Mouse (Mus musculus): ENCODE data around the gene Efemp2.

Gene Efemp2

DNA sequence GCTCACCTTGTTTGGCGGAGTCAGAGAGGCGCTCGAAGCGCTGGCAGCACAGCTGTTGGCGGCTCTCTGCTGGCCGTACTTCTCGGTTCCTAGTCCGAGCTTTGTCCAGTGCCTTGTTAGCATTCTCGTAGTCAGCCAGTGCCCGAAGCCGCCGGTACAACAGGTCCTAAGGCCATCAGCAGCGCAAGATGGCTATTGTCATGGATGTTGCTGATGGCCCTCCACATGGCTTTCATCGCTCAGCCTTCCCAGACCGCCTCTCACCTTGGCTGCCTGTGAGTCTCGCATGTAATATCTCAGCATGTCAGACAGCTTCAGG is 22.3 kb downstream of the Efemp2 start:
- no peak for DNase-seq (ENCODE audit: low spot score in 2 of 2)

DNA sequence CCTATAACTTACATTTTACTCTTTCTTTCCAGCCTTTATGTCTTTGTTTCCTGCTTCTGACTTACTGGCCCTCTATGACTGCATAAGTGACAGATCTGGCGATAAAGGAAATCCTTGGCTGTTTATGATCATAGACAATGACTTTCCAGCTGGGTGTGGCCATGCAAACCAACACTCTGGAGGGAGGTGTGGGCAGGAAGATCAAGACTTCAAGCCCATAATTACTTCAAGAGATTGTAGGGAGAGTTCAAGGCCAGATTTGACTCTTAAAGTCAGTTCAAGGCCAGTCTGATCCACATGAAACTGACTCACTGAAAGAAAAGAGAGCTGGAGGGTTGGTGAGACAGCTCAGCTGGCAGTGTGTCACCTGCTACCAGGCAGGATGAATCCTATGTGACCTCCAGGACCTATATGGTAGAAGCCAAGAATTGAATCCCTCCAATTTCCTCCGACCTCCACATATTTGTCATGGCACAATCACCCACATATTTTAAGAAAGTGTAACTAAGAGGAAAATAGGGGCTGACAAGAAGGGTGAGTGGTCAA is 26.6 kb downstream of the Efemp2 start:
- DNase-seq (ENCODE audit: low spot score in 2 of 2): no peak

DNA sequence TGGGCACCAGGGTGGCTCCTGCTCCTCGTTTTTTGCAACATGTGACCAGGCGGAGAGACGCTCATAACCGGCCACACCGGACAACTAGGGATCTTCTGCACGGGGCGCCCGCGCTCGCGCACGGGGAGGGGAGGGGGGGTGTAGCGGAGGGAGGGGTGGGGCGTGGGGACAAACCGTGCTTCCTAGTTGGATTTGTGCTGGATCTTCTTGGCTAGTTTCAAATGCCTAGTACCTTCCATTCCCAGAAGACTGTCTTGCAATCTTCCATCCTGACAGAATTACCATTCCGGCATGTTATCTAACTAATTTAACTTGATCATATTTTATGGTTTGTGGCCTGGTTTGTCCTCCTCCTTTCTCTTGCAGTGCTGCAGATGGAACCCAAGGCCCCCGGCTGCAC is 29.9 kb downstream of the Efemp2 start, which contains the start of gene 1700020D05Rik:
Gene 1700020D05Rik, minus strand, starts transcription at position 101 of the 400 bp plus-strand sequence.
- no peak for DNase-seq (ENCODE audit: low spot score in 2 of 2)

DNA sequence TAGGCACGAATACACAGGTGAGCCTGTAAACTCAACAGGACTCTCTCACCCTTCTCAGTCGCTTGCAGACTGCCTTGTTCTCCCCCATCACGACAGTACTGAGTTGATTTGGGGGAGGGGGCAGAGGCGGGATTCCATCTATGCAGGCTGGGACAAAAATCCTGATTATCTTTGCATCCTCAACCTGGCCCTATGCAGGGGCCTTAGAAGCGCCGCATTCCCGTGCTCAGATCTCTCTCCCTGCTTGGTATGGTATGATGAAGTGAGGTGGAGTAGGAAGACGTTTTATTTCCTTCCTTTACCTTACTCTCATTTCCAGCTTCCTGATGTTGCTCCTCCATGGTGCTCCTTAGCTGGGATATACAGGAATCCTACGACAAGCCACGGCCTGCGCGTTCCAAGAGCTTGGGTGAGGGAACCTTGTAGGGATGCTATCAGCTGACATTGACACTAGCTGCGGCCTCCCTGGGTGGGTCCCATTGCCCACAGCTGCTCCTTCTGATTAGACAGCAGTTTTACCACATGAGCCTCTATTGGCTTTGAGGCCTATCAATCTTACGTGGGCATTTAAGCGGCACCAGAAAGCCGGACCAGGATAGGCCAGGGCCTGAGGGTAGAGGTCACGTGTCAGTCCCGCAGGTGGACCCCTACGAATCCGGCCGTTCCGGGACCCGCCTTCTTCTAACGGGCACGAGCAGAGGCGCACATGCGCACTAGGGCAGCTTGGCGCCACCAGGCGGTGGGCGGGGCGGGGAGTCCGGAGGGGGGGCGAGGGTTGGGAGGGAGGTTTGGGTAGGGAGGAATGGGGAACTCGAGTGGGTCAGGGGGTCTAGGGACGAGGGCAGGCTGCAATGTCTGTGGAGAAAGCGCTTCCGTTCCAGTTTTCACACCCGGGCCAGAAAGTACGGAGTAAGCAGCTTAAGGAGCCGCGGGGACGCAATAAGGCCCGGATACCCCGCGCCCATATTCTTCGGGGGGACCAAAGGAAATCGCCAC is 36.6 kb downstream of the Efemp2 start, which contains the start of gene Snx32:
Gene Snx32, minus strand, starts transcription at position 508 of the 996 bp plus-strand sequence.
- DNase-seq (ENCODE audit: low spot score in 2 of 2): peak; percentile 79 to 94

DNA sequence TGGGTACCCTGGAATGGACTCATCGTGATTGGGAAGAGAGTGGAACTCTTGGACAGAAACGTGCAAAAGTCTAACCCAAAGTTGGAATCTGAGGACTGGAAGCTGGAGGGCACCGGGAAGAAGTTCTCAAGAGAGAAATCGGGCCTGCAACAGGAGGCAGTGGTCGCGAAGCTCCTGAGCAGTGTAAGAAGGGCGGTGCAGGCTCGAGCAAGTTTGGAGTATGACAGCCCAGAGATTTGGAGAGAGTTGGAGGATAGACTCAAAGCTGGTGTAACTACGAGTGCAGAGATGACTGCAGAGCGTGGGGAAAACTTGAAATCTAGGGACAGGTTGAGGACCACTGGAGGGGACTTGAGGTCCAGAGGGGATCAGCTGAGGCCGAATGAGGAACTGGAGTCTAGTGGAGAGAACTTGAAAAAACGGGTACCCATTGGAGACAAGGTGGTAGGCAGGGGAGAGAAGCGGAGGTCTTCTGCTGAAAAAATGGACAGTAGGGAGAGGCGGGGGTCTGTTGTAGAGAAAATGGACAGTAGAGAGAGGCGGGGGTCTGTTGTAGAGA is 37.4 kb downstream of the Efemp2 start:
- no peak for DNase-seq (ENCODE audit: low spot score in 2 of 2)

DNA sequence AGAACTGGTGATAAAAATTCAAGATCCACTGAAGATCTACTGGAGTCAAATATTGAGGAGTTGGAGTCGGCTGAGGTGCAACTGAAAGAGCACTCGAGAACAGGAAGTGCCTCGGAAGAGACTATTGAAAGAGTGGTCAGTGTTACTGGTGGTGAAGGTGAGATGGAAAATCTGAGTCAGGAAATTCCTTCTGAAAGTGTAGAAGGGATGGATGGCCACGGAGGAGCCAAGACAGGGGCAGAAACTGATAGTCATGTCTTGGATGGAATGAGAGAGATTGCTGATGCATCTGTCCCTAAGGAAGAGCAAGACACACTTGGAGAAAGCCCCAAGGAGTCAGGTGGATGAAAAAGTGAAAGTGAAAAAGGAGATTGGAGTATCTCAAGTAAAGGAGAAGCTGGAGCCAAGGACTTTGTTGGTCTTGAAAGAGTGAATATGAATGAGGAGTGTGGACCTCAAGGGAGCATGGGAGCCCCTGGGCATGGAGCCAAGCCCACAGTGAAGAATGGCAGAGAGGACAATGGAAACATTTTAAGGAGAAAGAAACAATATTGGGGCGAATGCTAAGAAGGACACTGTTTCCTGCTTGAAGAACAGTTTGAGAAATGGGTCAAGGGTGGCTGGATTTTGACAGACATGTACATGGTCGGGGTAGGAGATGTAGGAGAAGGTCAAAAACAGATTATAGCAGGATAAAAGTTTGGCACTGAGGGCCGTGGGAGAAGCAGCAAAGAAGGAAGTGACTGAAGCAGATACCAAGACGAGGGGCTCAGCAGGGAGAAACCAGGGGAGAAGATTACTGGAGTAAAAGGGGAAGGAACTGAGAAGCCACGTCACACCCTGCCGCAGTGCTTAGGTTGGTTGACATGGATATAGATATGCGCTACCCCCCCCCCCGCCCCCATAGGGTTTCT is 38.6 kb downstream of the Efemp2 start:
- DNase-seq (ENCODE audit: low spot score in 2 of 2): no peak

DNA sequence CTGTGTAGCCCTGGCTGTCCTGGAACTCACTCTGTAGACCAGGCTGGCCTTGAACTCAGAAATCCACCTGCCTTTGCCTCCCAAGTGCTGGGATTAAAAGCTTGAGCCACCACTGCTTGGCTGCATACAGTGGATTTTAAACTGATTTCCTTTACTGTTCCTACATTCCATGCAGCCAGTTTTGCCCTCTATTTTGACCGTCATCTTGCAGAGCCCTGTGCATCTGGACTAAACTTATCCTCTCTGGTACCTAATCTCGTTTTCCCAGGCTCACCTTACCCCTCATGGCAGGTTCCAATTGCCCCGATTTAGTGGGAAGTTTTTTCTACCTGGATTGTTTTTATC is 39.2 kb downstream of the Efemp2 start:
- DNase-seq (ENCODE audit: low spot score in 2 of 2): no peak

DNA sequence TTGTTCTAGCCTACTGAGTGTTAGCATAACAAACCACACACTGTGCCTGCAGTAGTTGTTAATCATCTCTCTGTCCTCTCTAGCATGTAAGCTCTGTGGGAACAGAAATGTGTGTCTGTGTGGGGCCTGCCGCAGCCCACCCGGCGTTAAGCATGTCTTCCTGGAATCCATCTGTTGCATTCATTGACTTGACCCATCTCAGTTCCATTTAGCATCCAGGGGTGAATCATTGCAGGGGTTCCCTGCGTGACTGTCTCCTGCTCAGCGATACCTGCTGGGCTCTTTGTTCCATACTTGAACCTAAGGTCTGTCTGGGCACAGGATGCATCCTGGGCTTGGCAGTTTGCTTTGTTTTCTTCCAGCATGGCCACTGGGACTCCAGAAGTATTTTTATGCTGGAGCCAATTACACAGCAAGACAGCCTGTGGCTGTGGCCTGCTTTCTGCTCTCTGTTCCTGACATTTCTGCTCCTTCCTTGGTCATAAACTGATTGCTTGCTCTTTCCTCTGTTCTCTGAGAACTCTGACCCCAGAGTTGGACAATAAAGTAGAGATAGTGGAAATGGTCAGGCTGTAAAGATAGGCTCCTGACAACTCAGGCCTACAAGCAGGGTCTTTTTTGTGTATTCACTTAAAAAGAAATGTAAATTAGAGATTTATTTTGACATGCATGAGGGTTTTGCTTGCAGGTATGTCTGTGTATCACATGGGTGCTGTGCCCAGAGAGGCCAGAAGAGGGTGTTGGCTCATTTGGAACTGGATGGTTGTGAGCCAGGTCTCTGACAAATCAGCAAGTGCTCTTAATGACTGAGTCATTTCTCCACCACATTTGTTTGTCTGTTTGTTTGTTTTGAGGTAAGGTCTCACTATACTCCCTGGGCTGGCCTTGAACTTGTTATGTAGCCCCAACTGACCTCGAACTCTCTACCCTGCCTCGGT is 42.4 kb downstream of the Efemp2 start:
- no peak for DNase-seq (ENCODE audit: low spot score in 2 of 2)

DNA sequence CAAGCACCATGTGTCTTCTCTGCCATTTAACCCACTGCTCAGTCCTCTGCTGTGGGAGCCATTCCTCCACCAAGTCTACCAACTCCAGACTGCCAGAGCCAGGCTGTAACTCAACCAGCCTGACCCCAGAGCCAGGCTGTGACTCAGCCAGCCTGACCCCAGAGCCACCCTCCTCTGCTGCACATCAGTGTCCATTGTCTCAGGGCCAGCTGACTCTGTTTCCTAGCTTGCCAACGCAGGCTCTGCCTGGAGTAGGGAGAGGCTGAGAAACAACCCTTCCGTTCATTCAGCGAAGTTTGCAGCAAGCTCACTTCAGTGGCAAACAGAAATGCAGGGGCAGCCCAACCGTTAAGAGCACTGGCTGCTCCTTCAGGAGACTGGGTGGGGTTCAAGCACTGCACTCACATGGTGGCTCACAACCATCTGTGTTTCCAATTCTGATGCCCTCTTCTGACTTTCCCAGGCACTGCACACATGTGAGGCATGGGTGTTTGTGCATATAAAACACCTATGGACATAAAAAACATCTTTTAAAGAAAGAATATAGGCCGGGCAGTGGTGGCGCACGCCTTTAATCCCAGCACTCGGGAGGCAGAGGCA is 43.3 kb downstream of the Efemp2 start:
- DNase-seq (ENCODE audit: low spot score in 2 of 2): no peak

DNA sequence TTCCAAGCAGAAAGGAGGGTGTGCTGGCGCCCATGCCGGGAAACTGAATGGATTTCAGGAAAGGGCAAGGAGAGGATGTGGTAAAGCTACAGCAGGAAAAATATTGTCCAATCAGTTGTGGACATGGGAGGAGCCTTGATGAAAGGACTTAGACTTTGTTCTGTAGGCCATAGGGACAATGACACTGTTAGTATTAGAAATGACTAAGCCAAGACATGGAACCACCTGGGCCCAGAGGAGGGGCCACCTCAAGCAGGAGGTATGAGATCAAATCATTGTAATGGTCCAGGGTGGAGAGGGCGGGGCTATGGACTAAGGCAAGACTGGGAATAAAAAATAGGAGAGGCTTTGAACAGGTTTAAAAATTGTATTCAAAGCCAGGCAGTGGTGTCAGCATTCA is 45.0 kb downstream of the Efemp2 start:
- DNase-seq (ENCODE audit: low spot score in 2 of 2): no peak

DNA sequence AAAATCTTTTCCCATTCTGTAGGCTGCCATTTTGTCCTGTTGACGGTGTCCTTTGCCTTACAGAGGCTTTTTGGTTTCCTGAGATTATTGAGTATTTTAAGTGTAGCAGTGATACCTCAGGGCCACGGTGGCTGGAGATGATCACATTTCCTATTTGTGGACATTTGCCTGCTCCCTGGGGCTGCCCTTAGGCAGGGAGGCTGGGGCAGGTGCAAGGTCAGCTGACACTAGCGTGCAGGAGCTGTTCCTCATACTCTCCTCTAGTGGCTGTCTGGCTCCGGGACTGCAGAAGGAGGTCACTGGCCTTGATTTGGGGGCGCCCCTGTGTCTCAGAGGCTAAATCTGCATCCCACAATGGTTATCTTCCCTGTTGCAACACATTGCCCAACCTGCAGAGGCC is 51.5 kb downstream of the Efemp2 start:
- DNase-seq (ENCODE audit: low spot score in 2 of 2): no peak

DNA sequence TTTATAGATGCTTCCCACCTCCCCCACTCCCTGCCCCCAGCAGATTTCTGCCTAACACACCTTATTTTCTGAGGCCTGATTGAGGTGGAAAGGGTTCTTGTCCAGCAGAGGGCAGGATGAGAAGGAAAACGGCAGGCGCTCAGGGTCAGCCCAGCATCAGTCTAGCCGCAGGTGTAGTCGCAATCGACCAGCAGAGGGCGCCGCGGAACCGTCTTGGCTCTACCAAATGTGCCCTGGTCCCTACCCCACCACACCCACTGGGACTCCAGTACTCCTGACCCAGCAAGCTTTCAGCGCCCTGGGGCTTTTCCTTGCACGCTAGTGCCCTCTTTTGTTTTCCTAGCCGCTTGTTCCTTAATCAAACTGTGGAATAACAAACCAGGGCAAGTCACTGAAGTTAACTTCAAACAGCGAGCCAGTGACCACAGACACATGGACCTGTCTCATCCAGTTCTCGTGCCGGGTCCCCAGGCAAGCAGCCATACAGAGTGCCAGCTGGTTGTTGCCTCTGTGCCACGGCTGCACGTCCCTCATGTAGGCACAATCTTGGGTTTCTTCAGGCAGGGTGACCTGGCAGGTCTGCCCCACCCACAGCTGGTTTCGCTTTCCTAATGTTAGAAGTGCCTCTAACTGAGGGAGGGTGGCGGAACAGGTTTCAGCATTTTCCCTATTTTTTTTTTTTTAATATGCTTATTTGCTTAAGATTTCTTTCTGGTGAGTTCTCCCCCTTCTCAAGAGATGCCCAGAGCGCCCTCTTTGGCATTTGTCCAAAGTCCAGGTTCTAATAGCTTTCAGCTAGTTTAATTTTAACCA is 55.8 kb downstream of the Efemp2 start:
- DNase-seq (ENCODE audit: low spot score in 2 of 2): peak; percentile 96 to 98

DNA sequence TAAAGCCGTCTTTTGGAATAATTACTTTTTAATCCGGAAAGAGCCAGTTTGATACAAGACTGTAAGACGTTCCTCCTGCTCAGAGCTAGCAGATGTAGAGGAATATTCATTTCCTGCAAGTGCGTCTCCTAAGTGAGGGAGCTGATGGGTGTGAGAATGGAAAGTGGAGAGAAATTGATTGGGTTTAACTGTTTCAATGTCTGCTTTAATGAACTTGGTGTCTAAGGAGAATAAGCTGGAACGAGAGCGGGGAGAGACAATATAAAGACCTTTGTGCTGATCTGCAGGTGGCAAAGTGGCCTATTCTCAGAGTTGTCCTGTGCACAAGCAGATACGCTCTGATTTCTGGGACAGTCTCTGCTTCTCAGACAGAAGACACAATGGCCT is 56.4 kb downstream of the Efemp2 start:
- DNase-seq (ENCODE audit: low spot score in 2 of 2): no peak

All from urinary bladder, adult 18-20 months (tissue).